Mouse (Mus musculus): Measurements from ENCODE around the gene Acacb. TPM values are rescaled to one million over a fixed set of nuclear protein-coding genes. Genes with fewer than 3 reads are reported as not detected.

Gene Acacb
- polyA plus RNA-seq, 1 experiment = 0.67 TPM

- WGBS = 3% methylated on average over 7 of the region's 7 CpGs
- TF ChIP-seq CTCF (IDR thresholded peaks at IDR 0.05; ENCODE audit: control insufficient read depth, insufficient read depth, low read length) (no peak), POLR2A (IDR thresholded peaks at IDR 0.05; ENCODE audit: borderline replicate concordance, control insufficient read depth, low read depth, low read length) (no peak)
- no peak overlapping the region for H3K27ac ChIP-seq (ENCODE audit: control insufficient read depth, insufficient read depth, low read depth, low read length, poor library complexity)
- no peaks in the 10 kb centered on the region for H3K4me1 ChIP-seq (ENCODE audit: control insufficient read depth, insufficient read depth, low read length)
- no peak overlapping the region for H3K4me3 ChIP-seq (replicated peaks; ENCODE audit: control insufficient read depth, low read depth, low read length)
These were observed 123.2 kb downstream of the Acacb start for GRCm38 (mm10) chr5:114269499-114269898.

- no peaks in the 10 kb centered on the region for H3K4me1 ChIP-seq (ENCODE audit: control insufficient read depth, insufficient read depth, low read length)
- 31% methylated on average over 12 of the region's 12 CpGs for WGBS
- H3K4me3 ChIP-seq (replicated peaks; ENCODE audit: control insufficient read depth, low read depth, low read length) = no peak overlapping the region
- TF ChIP-seq CTCF (IDR thresholded peaks at IDR 0.05; ENCODE audit: control insufficient read depth, insufficient read depth, low read length) (no peak), POLR2A (IDR thresholded peaks at IDR 0.05; ENCODE audit: borderline replicate concordance, control insufficient read depth, low read depth, low read length) (no peak)
- no peak overlapping the region for H3K27ac ChIP-seq (ENCODE audit: control insufficient read depth, insufficient read depth, low read depth, low read length, poor library complexity)
These were observed 123.6 kb downstream of the Acacb start for GRCm38 (mm10) chr5:114269984-114270383.

GRCm38 (mm10) chr5:114273693-114274402, 127.5 kb downstream of the Acacb start, which contains the start of gene Foxn4:
TSS of gene Foxn4 (minus strand) at chr5:114273807.
- no peak within 1 kb of the TSS for H3K27ac ChIP-seq (ENCODE audit: control insufficient read depth, insufficient read depth, low read depth, low read length, poor library complexity)
- 1% methylated on average over 53 of the region's 56 CpGs for WGBS
- H3K4me1 ChIP-seq (ENCODE audit: control insufficient read depth, insufficient read depth, low read length) = no peaks in the 10 kb centered on the region
- TF ChIP-seq POLR2A (IDR thresholded peaks at IDR 0.05; ENCODE audit: borderline replicate concordance, control insufficient read depth, low read depth, low read length) (no peak), CTCF (IDR thresholded peaks at IDR 0.05; ENCODE audit: control insufficient read depth, insufficient read depth, low read length) (no peak)
- H3K4me3 ChIP-seq (replicated peaks; ENCODE audit: control insufficient read depth, low read depth, low read length) = no peak within 1 kb of the TSS

- no peak for TF ChIP-seq POLR2A (IDR thresholded peaks at IDR 0.05; ENCODE audit: borderline replicate concordance, control insufficient read depth, low read depth, low read length)
- TF ChIP-seq CTCF (IDR thresholded peaks at IDR 0.05; ENCODE audit: control insufficient read depth, insufficient read depth, low read length) = no peak
- no peak overlapping the region for H3K27ac ChIP-seq (ENCODE audit: control insufficient read depth, insufficient read depth, low read depth, low read length, poor library complexity)
- no peaks in the 10 kb centered on the region for H3K4me1 ChIP-seq (ENCODE audit: control insufficient read depth, insufficient read depth, low read length)
- no peak overlapping the region for H3K4me3 ChIP-seq (replicated peaks; ENCODE audit: control insufficient read depth, low read depth, low read length)
- 33% methylated on average over 8 of the region's 8 CpGs for WGBS
These were observed 129.0 kb downstream of the Acacb start for GRCm38 (mm10) chr5:114275339-114275738.

GRCm38 (mm10) chr5:114275991-114276390, 129.7 kb downstream of the Acacb start:
- WGBS = 34% methylated on average over 16 of the region's 16 CpGs

GRCm38 (mm10) chr5:114279382-114280143, 133.2 kb downstream of the Acacb start:
- Histone ChIP-seq H3K4me3 (replicated peaks; ENCODE audit: control insufficient read depth, low read depth, low read length) (no peak overlapping the region), H3K27ac (ENCODE audit: control insufficient read depth, insufficient read depth, low read depth, low read length, poor library complexity) (no peak overlapping the region), H3K4me1 (ENCODE audit: control insufficient read depth, insufficient read depth, low read length) (no peaks in the 10 kb centered on the region)
- TF ChIP-seq POLR2A (IDR thresholded peaks at IDR 0.05; ENCODE audit: borderline replicate concordance, control insufficient read depth, low read depth, low read length) (no peak), CTCF (IDR thresholded peaks at IDR 0.05; ENCODE audit: control insufficient read depth, insufficient read depth, low read length) (no peak)
- whole genome bisulfite sequencing = 71% methylated on average over 12 of the region's 12 CpGs

More at GRCm38 (mm10) chr5:114275991-114276390, 129.7 kb downstream of the Acacb start:
- Histone ChIP-seq H3K4me3 (replicated peaks; ENCODE audit: control insufficient read depth, low read depth, low read length) (no peak overlapping the region), H3K4me1 (ENCODE audit: control insufficient read depth, insufficient read depth, low read length) (no peaks in the 10 kb centered on the region), H3K27ac (ENCODE audit: control insufficient read depth, insufficient read depth, low read depth, low read length, poor library complexity) (no peak overlapping the region)
- no peak for TF ChIP-seq POLR2A (IDR thresholded peaks at IDR 0.05; ENCODE audit: borderline replicate concordance, control insufficient read depth, low read depth, low read length)

- WGBS = 54% methylated on average over 6 of the region's 6 CpGs
- H3K27ac ChIP-seq (ENCODE audit: control insufficient read depth, insufficient read depth, low read depth, low read length, poor library complexity) = no peak overlapping the region
- no peaks in the 10 kb centered on the region for H3K4me1 ChIP-seq (ENCODE audit: control insufficient read depth, insufficient read depth, low read length)
- no peak overlapping the region for H3K4me3 ChIP-seq (replicated peaks; ENCODE audit: control insufficient read depth, low read depth, low read length)
- TF ChIP-seq POLR2A (IDR thresholded peaks at IDR 0.05; ENCODE audit: borderline replicate concordance, control insufficient read depth, low read depth, low read length) = no peak
- TF ChIP-seq CTCF (IDR thresholded peaks at IDR 0.05; ENCODE audit: control insufficient read depth, insufficient read depth, low read length) = no peak
These were observed 136.0 kb downstream of the Acacb start for GRCm38 (mm10) chr5:114282346-114282745.

GRCm38 (mm10) chr5:114284604-114285397, 138.5 kb downstream of the Acacb start:
- no peak overlapping the region for H3K27ac ChIP-seq (ENCODE audit: control insufficient read depth, insufficient read depth, low read depth, low read length, poor library complexity)
- no peak for TF ChIP-seq POLR2A (IDR thresholded peaks at IDR 0.05; ENCODE audit: borderline replicate concordance, control insufficient read depth, low read depth, low read length)
- WGBS = 60% methylated on average over 13 of the region's 13 CpGs
- H3K4me1 ChIP-seq (ENCODE audit: control insufficient read depth, insufficient read depth, low read length) = no peaks in the 10 kb centered on the region
- no peak overlapping the region for H3K4me3 ChIP-seq (replicated peaks; ENCODE audit: control insufficient read depth, low read depth, low read length)
